Mouse (Mus musculus) hindbrain, postnatal 0 days (tissue): ENCODE measurements at regions not wholly inside any gene's neighbourhood (a gene's known extent, or its start where the extent isn't known, plus 50 kb on each side); places are given as distances from the start of the nearest gene placed in this dataset.

ENCODE experiments used
- ATAC-seq: fragments of 200-750 bp; cut with Nextera tagmentation; 2 replicates; pipeline ENCODE4 v1.8.0; 2017; ENCODE audit warnings: mild to moderate bottlenecking, moderate TSS enrichment, moderate library complexity
- DNase-seq: peaks from one replicate; pipeline ENCODE4 v3.0.0-alpha.2; 2015; ENCODE audit warnings: low spot score
- H3K27ac ChIP-seq: fragments of 300-500 bp; sonication (generic); 2 replicates; pipeline ENCODE4 v1.5.1; 2014; ENCODE audit warnings: mild to moderate bottlenecking
- H3K27me3 ChIP-seq: fragments of 300-500 bp; sonication (generic); 2 replicates; pipeline ENCODE4 v1.6.1; 2014; ENCODE audit warnings: low read length, mixed read lengths; ENCODE audit not compliant: insufficient read depth
- H3K36me3 ChIP-seq: fragments of 300-500 bp; sonication (generic); 2 replicates; pipeline ENCODE4 v1.6.1; 2014; ENCODE audit warnings: low read length, mixed read lengths; ENCODE audit not compliant: insufficient read depth
- H3K4me1 ChIP-seq: fragments of 300-500 bp; sonication (generic); 2 replicates; pipeline ENCODE4 v1.6.1; 2014; ENCODE audit warnings: antibody characterized with exemption, low read length, mixed read lengths; ENCODE audit not compliant: insufficient read depth
- H3K4me2 ChIP-seq: fragments of 300-500 bp; sonication (generic); 2 replicates; pipeline ENCODE4 v1.6.1; 2014; ENCODE audit warnings: low read depth, mild to moderate bottlenecking, low read length, moderate library complexity, mixed read lengths
- H3K4me3 ChIP-seq: fragments of 300-500 bp; sonication (generic); 2 replicates; pipeline ENCODE4 v1.5.1; 2014; ENCODE audit warnings: low read length
- H3K9ac ChIP-seq: fragments of 300-500 bp; sonication (generic); replicated peaks from 2 replicates; pipeline ENCODE4 v1.6.1; 2014; ENCODE audit warnings: mild to moderate bottlenecking, low read length, moderate library complexity, mixed read lengths
- H3K9me3 ChIP-seq: fragments of 300-500 bp; sonication (generic); 2 replicates; pipeline ENCODE4 v1.6.1; 2016; ENCODE audit warnings: low read length, mixed read lengths
- CTCF ChIP-seq: IDR thresholded peaks from 2 replicates; pipeline ENCODE4 v1.5.1; 2016; ENCODE audit warnings: antibody characterized with exemption, control low read depth, low read depth
- WGBS: fragments of 180-500 bp; shearing (Covaris S2); extraction: QIAGEN DNeasy Blood & Tissue Kit; methylation state at CpG from one replicate; pipeline ENCODE4 v1.1.7; 2014; 5-methylcytosine and 5-hydroxymethylcytosine counted together
- microRNA counts: library from miRNA; unstranded; fragments of <30 nt; microRNA quantifications from one replicate; lab custom pipeline; 2015
- microRNA-seq, 2 experiments: library from miRNA; unstranded; fragments of <30 nt; microRNA quantifications; one replicate each; pipeline ENCODE4; 2016

- 17% methylated on average over 2 of the region's 2 CpGs for WGBS
- H3K9me3 ChIP-seq, result no peaks in the 10 kb centered on the region
- no peak overlapping the region for H3K9ac ChIP-seq
- no peak for DNase-seq
- H3K36me3 ChIP-seq, result no peaks in the 10 kb centered on the region
- no peak overlapping the region for H3K4me2 ChIP-seq
- TF ChIP-seq CTCF, result no peak
- no peak overlapping the region for H3K4me3 ChIP-seq
- H3K27me3 ChIP-seq, result no peaks in the 10 kb centered on the region
- ATAC-seq, result no peak
- H3K27ac ChIP-seq, result no peak overlapping the region
- H3K4me1 ChIP-seq, result no peaks in the 10 kb centered on the region
Measured at GRCm38 (mm10) chr1:20674615-20675014, 56.1 kb upstream of the Il17a start.

DNA sequence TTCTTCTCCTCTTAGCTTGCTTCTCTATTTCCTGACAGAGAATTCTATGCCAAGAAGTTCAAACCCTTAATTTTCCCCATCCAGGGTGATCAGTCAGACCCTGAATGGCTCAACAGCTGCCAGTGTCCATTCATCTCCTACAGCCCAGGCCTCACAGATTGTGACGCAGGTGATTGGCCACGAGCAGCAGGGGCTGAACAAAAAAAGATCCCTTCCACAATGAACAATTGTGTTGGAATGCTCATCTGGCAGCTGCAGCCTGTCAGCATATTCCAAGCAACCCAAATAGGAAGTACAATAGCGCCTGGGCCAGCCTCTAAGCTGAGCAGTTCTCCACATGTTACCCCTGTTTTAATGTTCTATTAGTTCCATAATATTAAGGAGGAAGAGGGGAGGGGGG lies 52.7 kb upstream of the Il17a start:
- Histone ChIP-seq H3K27me3 (no peaks in the 10 kb centered on the region), H3K9me3 (no peaks in the 10 kb centered on the region), H3K36me3 (no peaks in the 10 kb centered on the region), H3K4me3 (no peak overlapping the region), H3K4me1 (no peaks in the 10 kb centered on the region), H3K27ac (no peak overlapping the region), H3K9ac (no peak overlapping the region), H3K4me2 (no peak overlapping the region)
- ATAC-seq (no peak), DNase-seq (peak; percentile 7)
- 12% methylated on average over 3 of the region's 3 CpGs for whole genome bisulfite sequencing
- no peak for TF ChIP-seq CTCF

DNA sequence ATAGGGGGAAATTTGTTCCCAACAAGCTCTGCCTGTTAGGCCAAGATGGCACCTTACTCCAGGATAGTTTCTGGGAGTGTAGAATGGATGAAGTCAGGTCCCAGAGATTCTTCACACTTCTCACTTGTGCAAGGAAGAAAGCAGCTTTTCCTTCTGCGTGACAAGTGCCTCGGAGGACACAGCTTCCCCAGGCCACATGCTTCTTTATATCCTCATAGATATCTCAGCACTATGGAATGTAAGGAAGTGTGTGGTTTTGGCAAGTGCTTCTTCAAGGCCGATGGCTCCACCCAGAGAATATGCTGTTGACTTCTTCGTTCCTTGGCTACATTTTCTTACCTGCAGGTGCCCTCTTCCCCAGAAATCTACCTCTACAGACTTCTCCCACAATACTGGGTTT lies 51.9 kb upstream of the Il17a start:
- Histone ChIP-seq H3K4me3 (no peak overlapping the region), H3K27me3 (no peaks in the 10 kb centered on the region), H3K9me3 (no peaks in the 10 kb centered on the region), H3K4me2 (no peak overlapping the region), H3K27ac (no peak overlapping the region), H3K9ac (no peak overlapping the region), H3K4me1 (no peaks in the 10 kb centered on the region), H3K36me3 (no peaks in the 10 kb centered on the region)
- DNase-seq (no peak), ATAC-seq (no peak)
- no peak for TF ChIP-seq CTCF
- WGBS, result 93% methylated on average over 4 of the region's 4 CpGs

DNA sequence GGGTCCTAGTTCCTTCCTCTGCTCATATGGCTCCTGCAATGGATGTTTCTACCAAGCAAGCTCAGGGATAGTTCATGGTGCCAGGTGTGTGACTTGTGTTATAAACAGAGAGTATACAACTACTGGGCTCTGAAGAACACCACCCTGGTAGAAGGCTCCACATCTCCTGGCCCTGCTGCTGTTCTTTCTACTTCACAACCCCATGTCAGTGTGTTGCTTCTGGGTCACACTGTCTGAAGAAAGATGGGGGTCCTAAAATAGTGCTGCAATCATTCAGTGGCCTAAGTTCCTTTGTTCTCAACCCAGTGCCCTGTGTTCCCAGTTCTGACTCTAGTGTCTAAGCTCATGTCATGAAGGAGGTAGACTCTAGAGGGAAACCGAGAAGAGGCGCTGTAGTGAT lies 51.4 kb upstream of the Il17a start:
- Histone ChIP-seq H3K27ac (no peak overlapping the region), H3K9me3 (no peaks in the 10 kb centered on the region), H3K9ac (no peak overlapping the region), H3K4me1 (no peaks in the 10 kb centered on the region), H3K4me3 (no peak overlapping the region), H3K27me3 (no peaks in the 10 kb centered on the region), H3K4me2 (no peak overlapping the region), H3K36me3 (no peaks in the 10 kb centered on the region)
- DNase-seq (no peak), ATAC-seq (no peak)
- 89% methylated on average over 2 of the region's 2 CpGs for WGBS
- TF ChIP-seq CTCF, result no peak

DNA sequence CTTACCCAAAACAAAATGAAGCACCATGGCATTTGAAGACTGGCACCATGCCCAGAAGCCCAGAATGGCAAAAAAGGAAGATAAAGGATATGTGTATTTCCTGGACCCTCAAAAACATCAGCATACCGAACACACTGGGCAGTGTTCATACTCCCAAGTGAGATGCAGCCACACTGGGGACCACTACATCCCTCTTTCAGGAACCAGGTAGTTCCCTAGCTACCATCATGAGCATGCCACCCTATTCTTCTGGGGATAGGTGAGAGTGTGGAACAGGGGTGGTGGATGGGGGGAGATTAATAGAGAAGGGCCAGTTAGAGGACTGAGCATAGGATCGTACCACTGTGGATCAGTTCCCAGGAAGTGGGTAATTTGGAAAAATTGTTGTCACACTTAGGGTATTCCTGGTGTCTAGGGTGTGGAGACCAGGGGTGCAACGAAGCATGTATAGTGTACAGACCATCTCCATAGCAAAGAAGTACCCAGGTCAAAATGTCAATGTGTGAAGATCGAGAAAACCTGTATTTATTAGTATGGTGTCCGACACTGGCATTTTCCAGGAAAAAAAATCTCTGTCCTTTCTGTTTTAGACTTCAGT lies 50.9 kb upstream of the Il17a start:
- WGBS, result 75% methylated on average over 5 of the region's 5 CpGs
- Histone ChIP-seq H3K4me1 (no peaks in the 10 kb centered on the region), H3K4me2 (no peak overlapping the region), H3K27ac (no peak overlapping the region), H3K36me3 (no peaks in the 10 kb centered on the region), H3K27me3 (no peaks in the 10 kb centered on the region), H3K9ac (no peak overlapping the region), H3K4me3 (no peak overlapping the region), H3K9me3 (no peaks in the 10 kb centered on the region)
- ATAC-seq (no peak), DNase-seq (no peak)
- TF ChIP-seq CTCF, result no peak

DNA sequence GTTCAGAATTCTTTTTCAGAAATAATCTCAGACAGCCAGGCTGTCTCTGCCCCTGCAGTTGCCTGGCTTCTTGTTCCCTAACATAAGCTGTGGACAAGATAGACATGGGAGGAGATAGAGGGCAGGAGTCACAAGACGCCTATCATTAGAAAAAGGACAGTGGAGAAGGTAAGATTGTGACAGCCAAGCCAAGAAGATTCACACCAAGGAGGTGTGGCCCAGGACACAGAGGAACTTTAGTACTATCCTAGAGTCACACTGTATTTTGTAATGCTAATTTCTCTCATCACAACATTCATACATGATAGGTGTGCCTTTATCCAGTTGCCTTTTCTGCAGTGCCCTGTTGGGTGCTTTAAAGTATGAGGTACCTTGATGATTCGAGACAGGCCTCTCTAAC lies 50.2 kb upstream of the Il17a start:
- TF ChIP-seq CTCF, result no peak
- ATAC-seq, result no peak

More for the DNA sequence above, 50.2 kb upstream of the Il17a start:
- no peak overlapping the region for H3K4me3 ChIP-seq
- no peak overlapping the region for H3K4me2 ChIP-seq
- no peaks in the 10 kb centered on the region for H3K9me3 ChIP-seq
- no peak overlapping the region for H3K27ac ChIP-seq
- DNase-seq, result no peak
- 91% methylated on average over 2 of the region's 2 CpGs for WGBS
- no peaks in the 10 kb centered on the region for H3K36me3 ChIP-seq
- no peaks in the 10 kb centered on the region for H3K4me1 ChIP-seq
- no peaks in the 10 kb centered on the region for H3K27me3 ChIP-seq
- H3K9ac ChIP-seq, result no peak overlapping the region

MicroRNAs in the stretch of these regions (microRNA counts, 519-probe panel; counts per million panel counts)
- microRNA mmu-miR-206 (lab: Ali Mortazavi, UCI), result 2,681 counts per million, percentile 42 among the panel's probes with 10 or more counts

Small RNA genes lying in the stretch of these regions (microRNA-seq; reads per million reads assigned to microRNA genes)
- 134 to 172 reads per million in 2 experiments for gene Mir206
